Mouse (Mus musculus) liver, embryonic 14.5 days (tissue): ENCODE results near the gene Gpx8.

Experiments
- CTCF ChIP-seq: IDR thresholded peaks from 2 replicates; pipeline ENCODE4 v1.5.1; 2016; ENCODE audit warnings: antibody characterized with exemption, low read depth, control low read depth
- EP300 ChIP-seq: IDR thresholded peaks from 2 replicates; pipeline ENCODE4 v1.6.1; 2016; ENCODE audit warnings: antibody characterized with exemption, low read depth

DNA sequence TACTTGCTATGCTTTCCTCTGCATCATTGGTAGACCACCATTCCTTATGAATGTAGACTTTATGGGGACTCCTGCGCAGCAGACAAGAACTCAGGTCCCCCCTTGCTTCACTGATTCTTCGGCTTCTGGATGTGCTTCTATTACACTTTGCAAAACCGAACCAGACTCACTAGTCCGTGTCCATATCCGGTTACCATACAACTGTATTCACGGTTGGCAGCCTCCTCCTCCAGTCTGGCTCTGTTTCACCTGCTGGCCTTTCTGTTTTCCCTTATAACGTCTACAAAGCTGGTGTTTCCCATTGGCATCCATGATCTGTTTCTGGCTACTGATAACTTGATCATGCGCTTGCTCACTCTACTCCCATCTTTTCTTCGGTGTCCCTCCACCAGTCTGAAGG, 18.3 kb upstream of the Gpx8 start:
- no peak for TF ChIP-seq CTCF
- no peak for TF ChIP-seq EP300
